Mouse (Mus musculus): ENCODE measurements around the gene Slc4a1.

- TF ChIP-seq CTCF (IDR thresholded peaks at IDR 0.05; ENCODE audit: low read depth, low read length) (no peak), POLR2A (IDR thresholded peaks at IDR 0.05; ENCODE audit: extremely low read depth, insufficient read depth, low read length) (no peak)
These were observed 45.4 kb downstream of the Slc4a1 start for GRCm38 (mm10) chr11:102320686-102321005.

All from liver, adult 2 months (tissue).